Mouse (Mus musculus) telencephalon, adult 2 months (tissue): ENCODE results near the gene Spry2.
A peak's percentile ranks its signal among the peaks of the same experiment; 100 is the strongest.

Source experiments
- DNase-seq: peaks from one replicate; pipeline ENCODE4 v3.0.0-alpha.2; 2011; ENCODE audit warnings: low read depth, low spot score

Gene Spry2

DNA sequence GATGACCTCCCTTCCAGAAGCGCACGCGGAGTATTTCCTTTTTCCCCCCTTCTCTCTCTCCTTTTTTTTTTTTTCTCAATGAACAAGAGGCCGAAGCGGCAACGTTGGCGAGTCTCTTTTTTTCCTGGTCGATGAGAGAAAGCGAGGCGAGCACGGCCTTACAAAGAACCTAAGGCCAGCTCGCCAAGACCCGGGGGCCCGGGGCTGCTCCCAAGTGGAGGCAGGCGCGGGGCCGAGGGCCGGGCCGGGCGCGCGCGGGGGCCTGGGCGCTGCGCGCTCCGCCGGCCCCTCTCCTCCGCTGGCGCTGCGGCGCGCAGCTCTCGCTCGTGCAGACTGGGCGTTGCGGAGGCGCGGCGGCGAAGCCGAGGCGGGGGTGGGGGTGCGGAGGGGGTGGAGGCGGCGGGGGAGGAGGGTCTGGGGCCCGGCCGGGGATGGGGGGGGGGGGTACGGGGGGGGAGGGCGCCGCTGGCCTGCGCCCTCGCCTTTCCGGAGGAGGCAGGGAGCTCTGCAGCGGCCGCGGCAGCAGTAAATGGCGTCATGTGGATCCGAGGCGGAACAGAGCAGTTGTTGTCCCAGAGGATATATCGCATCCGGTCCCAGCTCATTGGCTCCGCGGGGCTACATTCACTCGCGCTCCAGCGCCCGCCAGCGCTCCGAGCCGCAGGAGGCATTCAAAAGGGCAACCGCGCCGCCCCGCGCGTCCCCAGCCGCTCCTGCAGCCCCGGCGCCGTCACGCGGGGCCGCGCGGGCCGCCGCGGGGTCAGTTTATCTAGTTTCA is at the start of gene Spry2:
Spry2 (minus strand) TSS at position 29 of the 778 bp plus-strand sequence.
- peak; percentile 88 for DNase-seq

GRCm38 (mm10) chr14:105941353-105941752 is 44.7 kb upstream of the Spry2 start:
- DNase-seq: no peak

DNA sequence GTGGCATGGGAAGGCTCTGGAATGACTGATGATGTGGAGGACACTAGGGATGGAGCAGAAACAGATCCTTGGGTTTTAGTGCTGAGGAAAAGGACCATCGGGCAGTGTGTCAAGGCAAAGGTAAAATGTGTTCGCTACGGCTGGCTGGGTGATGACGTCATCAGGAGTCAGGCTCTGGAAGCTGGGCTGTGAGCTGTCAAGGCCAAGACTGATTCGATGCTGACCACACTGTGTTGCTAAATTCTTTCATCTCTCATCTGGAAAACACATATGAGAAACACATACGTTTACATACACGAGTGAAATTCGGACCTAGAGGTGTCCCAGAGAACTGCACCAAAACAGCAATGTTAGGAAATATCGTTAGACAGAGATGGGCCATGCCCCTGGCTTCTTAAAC is 30.1 kb upstream of the Spry2 start:
- DNase-seq: no peak

DNA sequence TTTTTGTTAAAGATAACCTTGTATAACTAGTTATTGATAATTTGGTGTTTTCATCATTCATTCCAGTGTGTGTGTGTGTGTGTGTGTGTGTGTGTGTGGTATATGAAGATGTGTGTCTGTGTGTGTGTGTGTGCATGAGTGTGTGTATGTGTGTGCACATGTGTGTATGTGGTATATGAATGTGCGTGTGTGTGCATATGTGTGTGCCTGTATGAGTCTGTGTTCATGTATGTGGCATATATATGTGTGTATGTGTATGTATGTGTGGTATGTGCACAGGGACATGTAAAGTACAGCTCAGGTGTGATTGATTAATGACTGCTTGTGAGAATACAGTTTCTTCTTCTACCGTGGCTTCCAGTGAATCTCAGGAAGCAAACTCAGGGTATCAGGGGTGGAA is 28.7 kb upstream of the Spry2 start:
- no peak for DNase-seq

- peak; percentile 6 for DNase-seq
Observed at GRCm38 (mm10) chr14:105924712-105925111, 28.1 kb upstream of the Spry2 start.

DNA sequence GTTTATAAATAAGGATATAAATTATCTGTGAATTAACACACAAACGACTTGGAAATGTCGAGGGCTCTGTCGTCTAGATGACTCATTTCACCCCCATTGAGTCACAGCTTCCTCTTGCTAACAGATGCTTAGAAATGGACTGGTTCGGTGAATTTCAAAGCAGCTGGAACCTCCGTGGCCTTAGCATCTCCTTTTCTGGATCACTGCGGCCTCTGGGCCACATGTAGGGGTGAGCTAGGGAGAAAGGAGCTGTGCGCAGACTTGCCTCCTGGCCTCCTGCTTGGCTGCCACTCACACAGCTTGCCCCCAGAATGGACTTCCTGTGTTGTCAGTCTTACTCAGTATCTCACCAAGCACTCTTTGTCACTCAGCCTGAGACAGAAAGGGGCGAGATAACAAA is 26.3 kb upstream of the Spry2 start:
- peak; percentile 9 for DNase-seq

GRCm38 (mm10) chr14:105922427-105922826 is 25.8 kb upstream of the Spry2 start:
- DNase-seq: no peak

DNA sequence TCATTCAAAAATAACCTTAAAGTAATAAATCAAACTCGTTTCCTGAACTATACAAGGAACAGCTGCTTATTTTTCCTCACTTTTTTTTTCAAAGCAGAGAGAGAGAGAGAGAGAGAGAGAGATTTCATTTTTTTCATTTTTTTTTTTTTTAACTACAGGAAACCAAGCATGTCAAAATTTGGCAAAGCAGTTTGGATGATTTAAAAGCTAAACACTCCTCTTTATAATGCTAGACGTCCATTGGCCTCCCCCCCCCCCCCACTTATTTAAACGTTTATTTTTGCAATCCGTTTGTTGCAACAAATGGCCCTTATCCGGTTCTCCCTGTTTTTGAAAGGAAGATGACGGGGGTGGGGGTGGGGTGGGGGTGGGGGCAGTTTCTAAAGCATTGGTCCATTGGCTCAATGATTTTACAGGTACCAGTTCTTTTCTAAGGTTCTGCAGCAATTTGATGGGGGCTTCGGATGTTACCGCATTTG is 24.6 kb upstream of the Spry2 start:
- DNase-seq: no peak

DNA sequence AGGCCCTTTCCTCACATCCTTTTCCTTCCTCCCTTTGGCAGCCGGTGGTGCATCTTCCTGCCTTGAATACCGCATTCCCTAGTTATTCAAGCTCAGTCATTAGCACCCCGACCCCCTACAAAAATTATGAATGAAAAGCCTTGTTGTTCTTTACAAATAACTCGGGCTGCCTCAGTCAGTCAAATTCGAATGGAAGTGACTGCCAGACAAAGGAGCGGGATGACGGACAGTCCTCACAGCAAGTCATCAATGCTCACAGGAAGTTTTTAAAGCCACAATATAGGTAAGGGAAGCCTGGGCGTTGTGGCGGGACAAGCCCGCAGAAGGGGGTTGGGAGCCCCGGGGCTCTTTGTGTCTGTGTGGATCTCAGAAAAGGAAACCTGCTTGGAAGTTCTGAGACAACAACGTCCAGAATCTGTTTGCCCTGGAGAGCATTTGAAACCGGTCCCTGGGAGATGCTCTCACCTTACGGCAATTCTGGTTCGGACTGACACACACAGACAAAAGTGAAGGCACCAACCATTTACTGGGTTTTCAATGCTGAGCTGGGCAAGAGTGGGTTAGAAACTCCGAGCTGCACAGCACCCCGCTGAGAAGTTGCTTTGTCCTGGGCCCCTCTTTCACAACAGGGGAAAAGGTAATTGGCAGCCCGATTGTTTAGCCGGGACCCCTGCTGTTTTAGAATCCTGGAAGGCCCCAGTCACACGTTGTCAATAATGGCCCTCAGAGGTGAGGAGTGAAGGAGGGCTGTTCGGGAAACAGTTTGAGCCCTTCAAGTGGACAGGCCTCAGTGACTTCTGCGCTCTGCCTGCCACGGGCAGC is 24.0 kb upstream of the Spry2 start:
- DNase-seq: no peak

DNA sequence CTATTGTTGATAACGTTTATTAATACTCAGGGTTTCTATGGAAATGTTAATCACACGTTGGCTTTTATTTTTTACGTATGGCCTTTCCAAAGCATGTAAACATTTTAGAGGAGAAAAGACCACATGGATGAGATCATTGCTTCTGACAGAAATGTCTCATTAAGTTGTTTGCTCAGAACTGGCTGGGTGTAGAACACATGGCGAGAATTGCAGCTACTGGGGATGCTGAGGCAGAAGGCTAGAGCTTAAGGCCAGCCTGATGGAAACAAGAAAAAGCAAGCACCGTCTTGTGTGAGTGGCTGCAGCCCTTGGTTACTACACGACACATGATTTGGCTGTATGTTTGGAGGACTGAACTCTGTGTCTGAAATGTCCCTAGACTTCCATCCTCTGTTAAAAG is 10.6 kb upstream of the Spry2 start:
- no peak for DNase-seq

- no peak for DNase-seq
Observed at GRCm38 (mm10) chr14:105905935-105906334, 9.3 kb upstream of the Spry2 start.

- DNase-seq: no peak
Observed at GRCm38 (mm10) chr14:105905509-105905908, 8.9 kb upstream of the Spry2 start.

- DNase-seq: no peak
Observed at GRCm38 (mm10) chr14:105902807-105903206, 6.2 kb upstream of the Spry2 start.

DNA sequence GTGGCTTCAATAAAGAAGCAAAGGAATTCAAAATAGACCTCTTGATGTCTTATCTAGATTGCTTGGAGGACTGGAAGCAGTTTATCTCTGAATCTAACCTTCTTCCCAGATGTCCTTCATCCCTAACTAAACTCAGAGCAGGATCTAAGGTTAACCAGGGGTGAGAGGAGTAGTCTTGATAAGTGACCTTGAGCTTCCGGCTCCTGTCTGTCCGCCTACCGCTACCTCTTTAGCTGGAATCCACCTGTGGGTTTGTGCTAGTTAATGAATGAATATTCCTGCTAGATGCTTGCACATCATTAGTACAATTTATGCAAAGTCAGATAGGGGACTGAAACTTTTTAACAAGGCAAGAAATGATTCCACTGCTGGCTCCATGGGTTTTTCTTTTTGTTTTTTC is 4.2 kb upstream of the Spry2 start:
- no peak for DNase-seq

DNA sequence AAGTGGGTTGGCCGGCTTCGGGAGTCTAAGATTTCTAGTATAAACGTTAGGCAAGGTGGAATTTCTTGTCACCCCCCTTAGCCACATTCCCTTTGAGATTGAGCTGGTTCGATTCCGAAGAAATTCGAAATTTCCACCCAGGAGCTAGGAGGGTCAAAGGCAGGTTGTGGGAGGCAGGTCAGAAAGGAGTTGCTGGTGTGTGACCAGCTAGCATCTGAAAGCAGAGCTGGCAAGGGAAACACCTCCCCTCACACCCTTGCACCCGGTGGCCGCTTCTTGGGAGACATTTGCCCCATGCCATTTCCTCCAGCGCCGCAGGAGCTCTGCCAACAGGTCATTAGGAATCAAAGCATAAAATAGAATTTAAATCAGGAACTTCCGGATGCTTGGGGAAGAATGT is 2.5 kb upstream of the Spry2 start:
- DNase-seq: no peak

GRCm38 (mm10) chr14:105898266-105899111 is 1.9 kb upstream of the Spry2 start:
- peak; percentile 33 for DNase-seq

GRCm38 (mm10) chr14:105897569-105898101 is 1.0 kb upstream of the Spry2 start:
- DNase-seq: no peak

GRCm38 (mm10) chr14:105895961-105896651 is 513 bp downstream of the Spry2 start:
- DNase-seq: no peak

- DNase-seq: peak; percentile 32
Observed at GRCm38 (mm10) chr14:105894971-105895873, 1.4 kb downstream of the Spry2 start.

- peak; percentile 39 for DNase-seq
Observed at GRCm38 (mm10) chr14:105893623-105893995, 3.0 kb downstream of the Spry2 start.
